Mouse (Mus musculus) gastrocnemius, adult 8-10 months (tissue): Measurements from ENCODE around the gene Necap1. TPM values are rescaled to one million over a fixed set of nuclear protein-coding genes. Genes with fewer than 3 reads are reported as not detected.

Source experiments
- DNase-seq, 2 experiments: peaks; one replicate each; pipeline ENCODE4 v3.0.0; 2022; ENCODE audit warnings: low spot score in 2 of 2
- microRNA-seq: library from miRNA; unstranded; fragments of <30 nt; microRNA quantifications from one replicate; pipeline ENCODE4 v1.2.0, GENCODE M21; 2022
- total RNA-seq, 4 experiments: library from RNA; stranded (reverse); gene quantifications; 2 replicates each; pipeline ENCODE4 v1.2.4; 2022

Necap1 gene
- total RNA-seq, 4 experiments from 2014 or later: 11.2 to 15.9 (median 12.1) TPM

- no peak for DNase-seq
These were observed 9.3 kb downstream of the Necap1 start for GRCm38 (mm10) chr6:122883603-122884002.

GRCm38 (mm10) chr6:122889599-122889998 lies 15.3 kb downstream of the Necap1 start:
- no peak for DNase-seq

- no peak for DNase-seq
These were observed 18.3 kb downstream of the Necap1 start for GRCm38 (mm10) chr6:122892442-122893049.

- no peak for DNase-seq
These were observed 45.6 kb downstream of the Necap1 start for GRCm38 (mm10) chr6:122919922-122920321.

- DNase-seq: no peak
These were observed 47.2 kb downstream of the Necap1 start, which contains the start of gene Clec4a1 for GRCm38 (mm10) chr6:122921451-122921850. Clec4a1 (plus strand) TSS chr6:122921848.

GRCm38 (mm10) chr6:122934845-122935244 lies 60.6 kb downstream of the Necap1 start:
- no peak for DNase-seq

Small RNAs within 50 kb of the gene (microRNA-seq; reads per million reads assigned to microRNA genes)
- not detected for gene Mir7231

Other genes starting within 250 kb of the Necap1 start
- not detected for gene Dppa3, start 248.1 kb upstream of the Necap1 start, total RNA-seq
- gene Nanog, start 167.0 kb upstream of the Necap1 start, total RNA-seq: not detected
- gene Slc2a3, start 72.8 kb upstream of the Necap1 start, total RNA-seq: 10 to 100 TPM in 2 of 4 experiments, 1 to 10 TPM in 2; 3.6 to 12.3 (median 10.4) TPM
- 10 to 100 TPM; 23.3 to 27.1 (median 26.4) TPM for gene Foxj2, start 54.6 kb upstream of the Necap1 start, total RNA-seq
- gene C3ar1, start 18.3 kb upstream of the Necap1 start, total RNA-seq: under 1 TPM; 0.15 to 0.83 (median 0.42) TPM
- 1 to 10 TPM in 1 of 4 experiments, under 1 TPM in 2, not detected in 1; 0.46 to 1.3 (median 0.91) TPM for gene Clec4a1, start 47.4 kb downstream of the Necap1 start, total RNA-seq
- gene Clec4a3, start 78.0 kb downstream of the Necap1 start, total RNA-seq: under 1 TPM in 3 of 4 experiments, not detected in 1; 0.21 to 0.44 (median 0.34) TPM
- gene Clec4a4, start 115.9 kb downstream of the Necap1 start, total RNA-seq: not detected
- gene Clec4b1, start 175.5 kb downstream of the Necap1 start, total RNA-seq: not detected
- under 1 TPM in 2 of 4 experiments, not detected in 2; 0.56 to 0.67 TPM for gene Clec4a2, start 232.0 kb downstream of the Necap1 start, total RNA-seq